Mouse (Mus musculus) limb, embryonic 14.5 days (tissue): Measurements from ENCODE around the gene Vmn1r217. TPM values are rescaled to one million over a fixed set of nuclear protein-coding genes. Genes with fewer than 3 reads are reported as not detected.
"Not testable (repeated sequence)": the region's sequence is repeated elsewhere in the genome, so short reads cannot be mapped to it uniquely, and the experiment has no call there.

Experiments used
- ATAC-seq: fragments of 200-750 bp; cut with Nextera tagmentation; 2 replicates; pipeline ENCODE4 v1.8.0; 2017; ENCODE audit warnings: low read depth, moderate number of reproducible peaks, moderate TSS enrichment; ENCODE audit not compliant: low FRiP score
- DNase-seq: peaks from one replicate; pipeline ENCODE4 v3.0.0-alpha.2; 2015; ENCODE audit warnings: low spot score
- H3K27ac ChIP-seq: fragments of 300-500 bp; sonication (generic); replicated peaks from 2 replicates; pipeline ENCODE4 v1.5.1; 2014; ENCODE audit warnings: low read depth, mild to moderate bottlenecking, low read length, moderate library complexity, mixed read lengths
- H3K27me3 ChIP-seq: fragments of 300-500 bp; sonication (generic); 2 replicates; pipeline ENCODE4 v1.6.1; 2014; ENCODE audit warnings: low read length, mixed read lengths; ENCODE audit not compliant: control insufficient read depth, insufficient read depth
- H3K36me3 ChIP-seq: fragments of 300-500 bp; sonication (generic); 2 replicates; pipeline ENCODE4 v1.6.1; 2014; ENCODE audit warnings: mild to moderate bottlenecking, low read length, moderate library complexity, mixed read lengths; ENCODE audit not compliant: control insufficient read depth, insufficient read depth
- H3K4me1 ChIP-seq: fragments of 300-500 bp; sonication (generic); 2 replicates; pipeline ENCODE4 v1.6.1; 2014; ENCODE audit warnings: antibody characterized with exemption, low read length, mixed read lengths; ENCODE audit not compliant: control insufficient read depth, insufficient read depth
- H3K4me2 ChIP-seq: fragments of 300-500 bp; sonication (generic); replicated peaks from 2 replicates; pipeline ENCODE4 v1.6.1; 2014; ENCODE audit warnings: low read depth, mild to moderate bottlenecking, low read length, moderate library complexity; ENCODE audit not compliant: severe bottlenecking
- H3K4me3 ChIP-seq: fragments of 300-500 bp; sonication (generic); replicated peaks from 2 replicates; pipeline ENCODE4 v1.5.1; 2014; ENCODE audit warnings: low read length
- H3K9ac ChIP-seq: fragments of 300-500 bp; sonication (generic); 2 replicates; pipeline ENCODE4 v1.6.1; 2014; ENCODE audit warnings: mild to moderate bottlenecking, low read depth, low read length, moderate library complexity; ENCODE audit not compliant: severe bottlenecking
- H3K9me3 ChIP-seq: fragments of 300-500 bp; sonication (generic); 2 replicates; pipeline ENCODE4 v1.6.1; 2016; ENCODE audit warnings: low read length; ENCODE audit not compliant: control insufficient read depth
- POLR2A ChIP-seq: fragments of 200-500 bp; IDR thresholded peaks from 2 replicates; pipeline ENCODE4 v1.8.0; 2012; ENCODE audit warnings: inconsistent platforms, mild to moderate bottlenecking, moderate library complexity, borderline replicate concordance; ENCODE audit not compliant: insufficient read depth, insufficient read length; ENCODE audit errors: extremely low read depth
- WGBS: fragments of 180-500 bp; shearing (Covaris S2); extraction: QIAGEN DNeasy Blood & Tissue Kit; methylation state at CpG from one replicate; pipeline ENCODE4 v1.1.7; 2014; 5-methylcytosine and 5-hydroxymethylcytosine counted together
- polyA plus RNA-seq, 2 experiments: library from polyadenylated mRNA; depleted of rRNA in 1 of 2; stranded (reverse) in 1 of 2; unstranded in 1 of 2; fragments of >200 nt; fragmentation: Nextera tagmentation in 1 of 2; extraction: Ambion mirVana in 1 of 2; gene quantifications; 2 replicates each; pipeline versions ENCODE4 v1.2.1 to v1.2.3; 2012 to 2014

The Vmn1r217 gene
- polyA plus RNA-seq (2012; rRNA removed) (not detected in 2 replicates), polyA plus RNA-seq (2014; fragmentation: Nextera tagmentation; extraction: Ambion mirVana) (not detected in 2 replicates)

DNA sequence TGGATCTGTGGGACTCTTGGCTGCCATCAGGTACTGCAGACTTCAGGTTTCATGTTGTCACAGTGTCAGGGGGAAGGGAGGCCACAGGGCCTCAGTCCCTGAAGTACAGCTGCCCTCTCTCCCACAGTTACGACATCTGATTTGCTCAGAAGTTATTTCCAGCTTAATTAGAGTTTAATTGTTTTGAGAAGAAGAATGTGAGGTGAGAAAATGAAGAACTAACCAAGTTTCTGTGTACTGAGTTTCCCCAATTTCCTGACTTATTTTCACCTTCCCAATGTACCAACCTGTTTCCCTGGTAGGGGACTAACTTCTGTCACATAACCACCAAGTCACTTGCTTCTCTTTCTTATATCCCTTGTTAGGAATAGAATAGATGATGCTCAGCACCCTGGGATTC is at the start of gene Vmn1r217:
TSS of gene Vmn1r217 (minus strand) at position 101 of the 400 bp plus-strand sequence.
- WGBS: 81% methylated on average over 1 of the region's 1 CpGs
- not testable (repeated sequence) for H3K4me1 ChIP-seq, H3K9me3 ChIP-seq, H3K4me3 ChIP-seq, DNase-seq, H3K27ac ChIP-seq, ATAC-seq, H3K9ac ChIP-seq, H3K36me3 ChIP-seq, H3K4me2 ChIP-seq, H3K27me3 ChIP-seq

DNA sequence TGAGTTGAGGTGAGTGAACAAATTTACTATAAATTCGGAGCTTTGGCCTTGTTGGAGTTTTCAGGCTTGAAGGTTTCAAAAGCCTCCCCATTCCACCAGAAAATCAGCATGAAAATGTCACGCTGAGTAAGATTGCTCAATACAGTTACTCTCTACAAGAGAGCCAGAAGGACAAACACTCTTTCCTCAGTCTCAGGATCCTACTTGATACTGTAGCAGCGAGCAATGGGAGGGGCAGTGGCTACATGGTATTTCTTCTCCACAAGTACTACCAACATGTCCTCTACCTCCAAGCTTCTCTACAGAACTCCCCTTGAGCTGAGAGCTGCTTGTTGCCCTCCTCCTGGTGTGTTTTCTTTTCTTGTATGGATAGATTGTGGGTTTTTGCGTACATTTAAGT is 48.4 kb upstream of the Vmn1r217 start:
- not testable (repeated sequence) for ATAC-seq, H3K27ac ChIP-seq, H3K27me3 ChIP-seq, H3K4me2 ChIP-seq, H3K9me3 ChIP-seq, H3K36me3 ChIP-seq, H3K4me1 ChIP-seq, H3K4me3 ChIP-seq, DNase-seq, H3K9ac ChIP-seq
- 87% methylated on average over 4 of the region's 4 CpGs for WGBS

DNA sequence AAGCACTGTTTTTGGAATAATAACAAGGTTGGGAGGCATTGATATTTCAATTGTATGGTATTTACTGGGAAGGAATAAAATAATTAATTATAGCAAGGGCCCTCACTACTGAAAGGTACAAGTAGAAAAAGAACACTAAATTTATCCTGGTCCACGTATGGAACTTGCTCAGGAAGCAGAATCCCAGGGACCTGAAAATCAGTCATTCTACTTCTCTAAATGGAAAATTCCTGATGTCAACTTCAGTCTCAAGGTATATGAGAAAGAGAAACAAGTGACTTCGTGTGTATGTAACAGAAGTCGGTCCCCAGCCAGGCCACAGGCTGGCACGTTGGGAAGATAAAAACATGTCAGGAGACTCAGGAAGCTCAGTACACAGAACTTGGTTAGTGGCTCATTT is 41.0 kb upstream of the Vmn1r217 start, which contains the start of gene Vmn1r219:
TSS of gene Vmn1r219 (plus strand) at position 301 of the 400 bp plus-strand sequence.
- no peaks in the 10 kb centered on the region for H3K9me3 ChIP-seq
- no peaks in the 10 kb centered on the region for H3K27me3 ChIP-seq
- H3K36me3 ChIP-seq: no peaks in the 10 kb centered on the region
- TF ChIP-seq POLR2A: no peak
- H3K4me3 ChIP-seq: no peak within 1 kb of the TSS
- H3K9ac ChIP-seq: no peak within 1 kb of the TSS
- no peak within 1 kb of the TSS for H3K27ac ChIP-seq
- DNase-seq (no peak), ATAC-seq (no peak)
- H3K4me1 ChIP-seq: peaks cover 2% of the 10 kb centered on the region; the same call in 1 of the 2 replicates
- no peak within 1 kb of the TSS for H3K4me2 ChIP-seq
- 78% methylated on average over 4 of the region's 4 CpGs for WGBS

DNA sequence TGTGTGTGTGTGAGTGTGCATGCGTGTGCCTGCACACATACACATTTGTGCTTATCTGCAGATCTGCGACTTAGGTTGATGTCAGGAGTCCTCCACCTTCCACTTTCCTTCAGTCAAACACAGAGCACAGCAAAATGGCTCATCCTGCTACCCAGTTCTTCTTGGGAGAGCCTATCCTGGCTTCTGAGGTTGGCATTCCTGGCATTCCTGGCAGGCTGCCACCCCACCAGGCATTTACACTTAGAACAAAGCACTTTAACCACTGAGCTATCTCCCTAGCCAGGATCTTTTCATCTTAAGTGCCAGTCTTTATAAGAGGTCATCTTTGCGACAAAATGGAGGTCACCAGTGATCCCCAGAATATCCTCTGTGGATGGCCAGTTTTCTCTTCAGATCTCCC is 39.8 kb upstream of the Vmn1r217 start:
- no peak for TF ChIP-seq POLR2A
- Histone ChIP-seq H3K27ac (no peak overlapping the region), H3K4me1 (peaks cover 2% of the 10 kb centered on the region; the same call in 1 of the 2 replicates), H3K9ac (no peak overlapping the region), H3K27me3 (no peaks in the 10 kb centered on the region), H3K4me3 (no peak overlapping the region), H3K36me3 (no peaks in the 10 kb centered on the region), H3K4me2 (no peak overlapping the region), H3K9me3 (no peaks in the 10 kb centered on the region)
- no peak for DNase-seq
- 87% methylated on average over 3 of the region's 3 CpGs for WGBS
- no peak for ATAC-seq

DNA sequence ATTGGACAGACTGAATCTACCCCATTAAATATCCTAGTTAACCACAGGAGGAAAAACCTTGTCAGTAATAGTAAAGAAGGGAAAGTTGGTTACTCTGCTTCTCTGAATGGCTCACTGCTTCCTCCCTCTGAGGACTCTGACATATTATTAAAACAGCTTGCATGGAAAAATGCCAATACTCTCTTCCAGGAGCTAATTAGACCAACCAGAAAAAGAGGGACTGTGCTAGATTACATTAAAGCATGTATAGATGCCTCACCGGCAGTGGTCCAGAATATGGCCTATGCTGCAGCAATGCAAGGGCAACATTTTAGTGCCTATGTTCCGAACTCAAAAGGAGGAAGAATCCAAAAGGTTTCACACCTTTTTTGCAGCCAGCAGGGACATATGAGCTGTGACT is 20.9 kb upstream of the Vmn1r217 start:
- Histone ChIP-seq H3K4me3 (no peak overlapping the region), H3K27me3 (no peaks in the 10 kb centered on the region), H3K9me3 (no peaks in the 10 kb centered on the region), H3K9ac (no peak overlapping the region), H3K4me1 (no peaks in the 10 kb centered on the region), H3K27ac (no peak overlapping the region), H3K36me3 (no peaks in the 10 kb centered on the region), H3K4me2 (no peak overlapping the region)
- no peak for TF ChIP-seq POLR2A
- 74% methylated on average over 2 of the region's 2 CpGs for WGBS
- DNase-seq: no peak
- ATAC-seq: no peak

DNA sequence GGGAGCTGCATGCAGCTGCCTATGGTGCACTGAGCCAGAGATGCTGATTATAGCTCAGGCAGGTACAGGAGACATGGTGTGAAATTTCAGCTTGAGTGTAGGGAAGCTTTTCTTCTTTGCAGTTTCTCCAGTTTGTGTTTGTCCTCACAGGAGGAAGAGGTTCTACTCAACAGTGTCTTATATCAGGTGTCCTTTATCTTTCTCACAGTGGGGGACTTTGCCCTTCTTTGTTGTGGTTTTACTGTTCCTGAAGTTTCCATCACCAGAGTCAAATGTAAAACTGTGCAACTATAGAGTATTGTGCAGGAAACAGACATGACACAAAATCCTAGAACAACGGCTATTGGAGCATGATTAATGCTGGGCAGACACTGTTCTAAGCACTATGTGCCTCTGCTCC is 15.5 kb upstream of the Vmn1r217 start:
- H3K27ac ChIP-seq: no peak overlapping the region
- no peaks in the 10 kb centered on the region for H3K36me3 ChIP-seq
- H3K4me1 ChIP-seq: no peaks in the 10 kb centered on the region
- H3K9me3 ChIP-seq: no peaks in the 10 kb centered on the region
- H3K27me3 ChIP-seq: no peaks in the 10 kb centered on the region
- TF ChIP-seq POLR2A: no peak
- ATAC-seq: no peak
- 73% methylated on average over 1 of the region's 1 CpGs for WGBS
- no peak for DNase-seq
- H3K4me3 ChIP-seq: no peak overlapping the region
- no peak overlapping the region for H3K9ac ChIP-seq
- no peak overlapping the region for H3K4me2 ChIP-seq
